Mouse (Mus musculus) intestine, embryonic 16.5 days (tissue): ENCODE measurements around the gene Dab1. TPM values are rescaled to one million over a fixed set of nuclear protein-coding genes. Genes with fewer than 3 reads are reported as not detected.

Source experiments
- ATAC-seq: fragments of 200-750 bp; cut with Nextera tagmentation; 2 replicates; pipeline ENCODE4 v1.8.0; 2017; ENCODE audit warnings: moderate TSS enrichment, moderate library complexity
- H3K27ac ChIP-seq: fragments of 300-500 bp; sonication (generic); 2 replicates; pipeline ENCODE4 v1.5.1; 2014; ENCODE audit warnings: mild to moderate bottlenecking, low read length
- H3K27me3 ChIP-seq: fragments of 300-500 bp; sonication (generic); replicated peaks from 2 replicates; pipeline ENCODE4 v1.6.1; 2014; ENCODE audit warnings: low read length, control low read depth, mixed read lengths; ENCODE audit not compliant: control insufficient read depth, insufficient read depth
- H3K36me3 ChIP-seq: fragments of 300-500 bp; sonication (generic); 2 replicates; pipeline ENCODE4 v1.6.1; 2014; ENCODE audit warnings: low read length, control low read depth; ENCODE audit not compliant: control insufficient read depth, insufficient read depth
- H3K4me1 ChIP-seq: fragments of 300-500 bp; sonication (generic); 2 replicates; pipeline ENCODE4 v1.6.1; 2014; ENCODE audit warnings: low read length, control low read depth, mixed read lengths; ENCODE audit not compliant: control insufficient read depth, insufficient read depth
- H3K4me2 ChIP-seq: fragments of 300-500 bp; sonication (generic); 2 replicates; pipeline ENCODE4 v1.6.1; 2014; ENCODE audit warnings: low read depth, low read length, control low read depth
- H3K4me3 ChIP-seq: fragments of 300-500 bp; sonication (generic); 2 replicates; pipeline ENCODE4 v1.5.1; 2014; ENCODE audit warnings: mild to moderate bottlenecking, low read length
- H3K9ac ChIP-seq: fragments of 300-500 bp; sonication (generic); 2 replicates; pipeline ENCODE4 v1.6.1; 2014; ENCODE audit warnings: low read depth, low read length
- H3K9me3 ChIP-seq: fragments of 300-500 bp; sonication (generic); 2 replicates; pipeline ENCODE4 v1.6.1; 2016; ENCODE audit warnings: low read length, control low read depth; ENCODE audit not compliant: control insufficient read depth
- WGBS: fragments of 180-500 bp; shearing (Covaris S2); extraction: QIAGEN DNeasy Blood & Tissue Kit; methylation state at CpG from one replicate; pipeline ENCODE4 v1.1.7; 2014; 5-methylcytosine and 5-hydroxymethylcytosine counted together
- polyA plus RNA-seq: library from polyadenylated mRNA; unstranded; fragments of >200 nt; fragmentation: Nextera tagmentation; extraction: Ambion mirVana; gene quantifications from 2 replicates; pipeline ENCODE4 v1.2.1, GENCODE M21; 2015

Gene Dab1
- polyA plus RNA-seq, 1 experiment from 2014 or later, result 54.5 TPM

GRCm38 (mm10) chr4:104769602-104770001 is 1150.4 kb downstream of the Dab1 start:
- Histone ChIP-seq H3K4me1 (no peaks in the 10 kb centered on the region), H3K4me3 (no peak overlapping the region), H3K27me3 (no peaks in the 10 kb centered on the region; the same call in 1 of the 2 replicates), H3K36me3 (no peaks in the 10 kb centered on the region), H3K9me3 (no peaks in the 10 kb centered on the region), H3K27ac (no peak overlapping the region), H3K9ac (no peak overlapping the region), H3K4me2 (no peak overlapping the region)
- ATAC-seq, result no peak
- 84% methylated on average over 8 of the region's 8 CpGs for WGBS

GRCm38 (mm10) chr4:104770331-104770730 is 1151.2 kb downstream of the Dab1 start:
- Histone ChIP-seq H3K4me2 (no peak overlapping the region), H3K4me3 (no peak overlapping the region), H3K27ac (no peak overlapping the region), H3K4me1 (no peaks in the 10 kb centered on the region), H3K9me3 (no peaks in the 10 kb centered on the region), H3K9ac (no peak overlapping the region), H3K27me3 (no peaks in the 10 kb centered on the region; the same call in 1 of the 2 replicates), H3K36me3 (no peaks in the 10 kb centered on the region)
- no peak for ATAC-seq
- 67% methylated on average over 4 of the region's 4 CpGs for WGBS

- Histone ChIP-seq H3K4me3 (no peak overlapping the region), H3K36me3 (no peaks in the 10 kb centered on the region), H3K4me2 (no peak overlapping the region), H3K4me1 (no peaks in the 10 kb centered on the region), H3K27ac (no peak overlapping the region), H3K9ac (no peak overlapping the region), H3K27me3 (no peaks in the 10 kb centered on the region), H3K9me3 (no peaks in the 10 kb centered on the region)
- 61% methylated on average over 3 of the region's 3 CpGs for WGBS
- no peak for ATAC-seq
Observed at GRCm38 (mm10) chr4:104775601-104776000, 1156.4 kb downstream of the Dab1 start.

GRCm38 (mm10) chr4:104779460-104779859 is 1160.3 kb downstream of the Dab1 start:
- Histone ChIP-seq H3K36me3 (no peaks in the 10 kb centered on the region), H3K9ac (no peak overlapping the region), H3K27me3 (no peaks in the 10 kb centered on the region), H3K4me3 (no peak overlapping the region), H3K4me1 (no peaks in the 10 kb centered on the region), H3K4me2 (no peak overlapping the region), H3K27ac (no peak overlapping the region), H3K9me3 (no peaks in the 10 kb centered on the region)
- WGBS, result 81% methylated on average over 5 of the region's 5 CpGs
- ATAC-seq, result no peak

GRCm38 (mm10) chr4:104781441-104781840 is 1162.3 kb downstream of the Dab1 start:
- Histone ChIP-seq H3K4me2 (no peak overlapping the region), H3K27ac (no peak overlapping the region), H3K4me3 (no peak overlapping the region), H3K27me3 (no peaks in the 10 kb centered on the region), H3K36me3 (no peaks in the 10 kb centered on the region), H3K9me3 (no peaks in the 10 kb centered on the region), H3K4me1 (no peaks in the 10 kb centered on the region), H3K9ac (no peak overlapping the region)
- no peak for ATAC-seq
- WGBS, result 87% methylated on average over 3 of the region's 3 CpGs

GRCm38 (mm10) chr4:104782346-104782745 is 1163.2 kb downstream of the Dab1 start:
- Histone ChIP-seq H3K4me2 (no peak overlapping the region), H3K4me1 (no peaks in the 10 kb centered on the region), H3K27ac (no peak overlapping the region), H3K4me3 (no peak overlapping the region), H3K9ac (no peak overlapping the region), H3K9me3 (no peaks in the 10 kb centered on the region), H3K27me3 (no peaks in the 10 kb centered on the region), H3K36me3 (no peaks in the 10 kb centered on the region)
- no peak for ATAC-seq
- WGBS, result 83% methylated on average over 4 of the region's 4 CpGs

GRCm38 (mm10) chr4:104792111-104792510 is 1173.0 kb downstream of the Dab1 start:
- Histone ChIP-seq H3K9me3 (no peaks in the 10 kb centered on the region), H3K4me1 (no peaks in the 10 kb centered on the region), H3K4me2 (no peak overlapping the region), H3K27me3 (no peaks in the 10 kb centered on the region), H3K36me3 (no peaks in the 10 kb centered on the region), H3K4me3 (no peak overlapping the region), H3K27ac (no peak overlapping the region), H3K9ac (no peak overlapping the region)
- ATAC-seq, result peak; percentile 93
- 70% methylated on average over 4 of the region's 4 CpGs for WGBS
